Mouse (Mus musculus) megakaryocyte, embryonic 14.5 days (primary cell): Measurements from ENCODE around the gene Ccng2. TPM values are rescaled to one million over a fixed set of nuclear protein-coding genes. Genes with fewer than 3 reads are reported as not detected.

ENCODE experiments used
- H3K27me3 ChIP-seq: replicated peaks from 2 replicates; pipeline ENCODE3; 2012; ENCODE audit warnings: inconsistent platforms
- H3K36me3 ChIP-seq: replicated peaks from 2 replicates; pipeline ENCODE3; 2012; ENCODE audit warnings: low read length, inconsistent platforms, mixed read lengths
- H3K4me1 ChIP-seq: 2 replicates; pipeline ENCODE4 v1.6.1; 2012; ENCODE audit warnings: inconsistent platforms
- H3K4me3 ChIP-seq: replicated peaks from 2 replicates; pipeline ENCODE3; 2012; ENCODE audit warnings: moderate library complexity, mild to moderate bottlenecking, inconsistent platforms
- H3K9me3 ChIP-seq: 2 replicates; pipeline ENCODE4 v1.6.1; 2012; ENCODE audit warnings: inconsistent platforms
- FLI1 ChIP-seq: IDR thresholded peaks from 2 replicates; pipeline ENCODE4 v1.6.1; 2012; ENCODE audit warnings: low read length, inconsistent platforms, mixed read lengths
- GATA1 ChIP-seq: IDR thresholded peaks from 3 replicates; pipeline ENCODE4 v1.6.1; 2012; ENCODE audit warnings: mixed read lengths, low read length, inconsistent platforms, borderline replicate concordance
- polyA plus RNA-seq: library from polyadenylated mRNA; stranded (reverse); fragments of >175 nt; gene quantifications from 2 replicates; pipeline ENCODE4 v1.2.3, GENCODE M21; 2012; ENCODE audit warnings: low replicate concordance; ENCODE audit not compliant: insufficient read depth

Ccng2 gene
- polyA plus RNA-seq, 1 experiment: 37.5 TPM

DNA sequence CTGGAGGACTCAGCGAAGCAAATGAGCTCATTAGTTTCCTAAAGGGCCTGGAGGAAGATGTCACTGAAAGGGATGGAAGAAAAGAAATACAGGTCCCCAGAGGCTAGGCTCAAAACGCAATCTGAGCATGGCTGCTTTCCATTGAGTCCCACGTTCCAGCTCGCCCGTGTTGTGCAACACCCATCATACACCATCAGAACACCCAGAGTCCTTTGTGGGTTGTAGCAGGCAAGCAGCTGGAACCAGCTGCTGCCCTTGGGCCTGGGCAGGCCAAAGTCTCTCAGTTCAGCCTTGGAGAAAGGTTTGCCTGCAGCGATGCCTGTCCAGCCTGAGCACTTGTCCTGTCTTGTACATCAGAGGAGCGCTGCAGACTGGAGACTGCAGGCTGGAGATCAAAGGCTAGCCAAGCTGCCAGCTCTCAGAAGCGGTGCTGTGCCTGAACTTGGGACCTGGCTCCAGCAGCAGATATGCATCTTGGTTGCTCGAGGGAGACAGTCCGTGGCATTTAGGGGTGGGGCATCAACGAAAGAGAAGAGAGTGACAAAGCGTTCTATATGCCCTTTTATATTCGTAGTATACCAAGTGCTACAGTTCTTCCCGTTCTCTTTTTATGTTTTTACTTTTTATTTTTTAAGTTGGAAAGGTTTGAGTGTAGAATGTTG lies 15.5 kb downstream of the Ccng2 start:
- H3K27me3 ChIP-seq: peaks cover 14% of the 10 kb centered on the region
- TF ChIP-seq GATA1 (no peak), FLI1 (no peak)
- peaks cover 7% of the 10 kb centered on the region; the same call in 1 of the 2 replicates for H3K4me1 ChIP-seq
- no peaks in the 10 kb centered on the region for H3K9me3 ChIP-seq
- H3K36me3 ChIP-seq: peaks cover 13% of the 10 kb centered on the region
- no peak overlapping the region for H3K4me3 ChIP-seq

DNA sequence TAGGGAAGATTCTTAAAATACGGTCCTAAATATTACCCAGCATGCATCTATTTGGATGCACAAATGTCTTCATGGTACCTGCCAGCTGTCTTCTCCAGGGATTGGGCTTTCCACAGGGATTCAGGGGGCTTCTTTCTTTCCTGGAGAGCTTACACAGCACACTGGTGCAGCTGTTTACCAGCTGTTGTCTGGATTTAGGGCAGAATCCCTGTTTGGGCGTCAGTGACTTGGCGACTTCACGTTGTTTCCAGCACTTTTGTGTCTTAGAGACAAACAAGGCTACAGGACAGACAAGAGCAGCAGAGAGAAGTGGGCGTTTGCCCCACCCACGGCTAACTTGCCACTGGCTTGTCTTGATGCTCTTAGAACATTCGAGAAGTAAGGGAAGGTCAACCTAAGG lies 16.1 kb downstream of the Ccng2 start:
- peaks cover 8% of the 10 kb centered on the region for H3K36me3 ChIP-seq
- H3K9me3 ChIP-seq: no peaks in the 10 kb centered on the region
- peaks cover 3% of the 10 kb centered on the region; the same call in 1 of the 2 replicates for H3K4me1 ChIP-seq
- no peak overlapping the region for H3K4me3 ChIP-seq
- TF ChIP-seq GATA1 (no peak), FLI1 (no peak)
- peaks cover 14% of the 10 kb centered on the region for H3K27me3 ChIP-seq

DNA sequence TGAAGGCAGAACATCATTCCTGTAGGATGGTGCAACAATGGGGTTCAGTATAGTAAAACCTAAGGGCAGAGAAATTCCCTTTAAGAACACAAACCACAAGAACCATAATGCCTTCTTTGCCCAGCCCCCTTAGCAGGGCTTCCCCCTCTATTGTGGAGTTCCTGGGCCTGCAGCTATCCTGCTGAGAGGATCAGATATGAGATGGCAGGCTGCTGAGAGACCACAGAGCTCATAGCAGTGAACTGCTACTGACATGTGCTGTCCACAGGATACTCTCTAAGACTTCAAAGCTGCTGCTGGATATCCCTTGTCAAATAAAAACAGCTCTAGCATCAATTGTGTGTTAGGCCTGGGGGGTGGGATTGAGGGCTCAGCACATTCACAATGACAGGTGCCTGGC lies 21.5 kb downstream of the Ccng2 start:
- TF ChIP-seq FLI1 (no peak), GATA1 (no peak)
- H3K9me3 ChIP-seq: peaks cover 13% of the 10 kb centered on the region

DNA sequence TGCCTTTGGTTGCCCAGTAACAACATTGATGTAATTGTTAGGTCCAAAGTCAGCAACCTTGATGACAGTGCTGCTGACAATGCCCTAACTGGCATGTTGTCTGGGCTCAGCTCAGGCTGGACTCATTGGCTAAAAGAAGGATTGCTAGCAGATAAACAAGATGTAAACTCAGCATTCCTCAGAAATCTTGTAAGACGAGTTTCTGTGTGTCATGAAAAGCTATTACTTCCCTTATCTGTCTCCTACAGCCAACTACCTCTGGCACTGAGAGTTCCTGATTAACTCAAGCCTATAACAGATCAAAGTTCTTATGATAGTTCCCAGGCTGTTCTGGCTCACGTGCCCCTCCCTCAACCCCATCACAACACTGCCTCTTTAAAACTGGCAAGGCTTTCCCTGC lies 23.2 kb downstream of the Ccng2 start:
- H3K4me1 ChIP-seq: peaks cover 10% of the 10 kb centered on the region
- H3K4me3 ChIP-seq: no peak overlapping the region
- H3K36me3 ChIP-seq: no peaks in the 10 kb centered on the region
- peaks cover 14% of the 10 kb centered on the region for H3K27me3 ChIP-seq
- no peak for TF ChIP-seq FLI1
- no peak for TF ChIP-seq GATA1
- peaks cover 13% of the 10 kb centered on the region for H3K9me3 ChIP-seq

More for the DNA sequence above, 21.5 kb downstream of the Ccng2 start:
- no peaks in the 10 kb centered on the region for H3K36me3 ChIP-seq
- H3K4me1 ChIP-seq: peaks cover 10% of the 10 kb centered on the region
- no peak overlapping the region for H3K4me3 ChIP-seq
- peaks cover 13% of the 10 kb centered on the region for H3K27me3 ChIP-seq

DNA sequence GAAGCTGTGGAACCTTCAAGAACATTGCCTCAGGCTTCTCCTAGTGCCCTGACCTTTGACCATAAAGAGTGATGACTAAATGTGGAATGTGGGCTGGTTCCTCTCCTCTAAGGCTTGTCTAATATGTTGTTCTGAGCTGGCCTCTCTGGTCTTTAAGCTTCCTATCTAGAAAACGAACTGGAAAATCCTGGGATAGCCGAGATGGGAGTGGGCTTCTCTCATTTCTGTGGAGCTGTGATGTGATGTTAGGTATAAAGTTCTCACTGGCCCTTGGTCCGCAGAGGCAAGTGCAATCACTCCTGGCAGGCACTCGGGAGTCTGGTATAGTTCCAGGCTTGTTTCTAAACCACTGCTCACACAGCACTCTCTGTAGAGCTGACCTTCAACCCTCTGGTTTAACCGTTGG lies 29.3 kb downstream of the Ccng2 start:
- no peak overlapping the region for H3K4me3 ChIP-seq
- H3K9me3 ChIP-seq: peaks cover 32% of the 10 kb centered on the region
- no peak for TF ChIP-seq GATA1
- no peak for TF ChIP-seq FLI1
- no peaks in the 10 kb centered on the region for H3K4me1 ChIP-seq
- no peaks in the 10 kb centered on the region for H3K36me3 ChIP-seq
- H3K27me3 ChIP-seq: peaks cover 2% of the 10 kb centered on the region

DNA sequence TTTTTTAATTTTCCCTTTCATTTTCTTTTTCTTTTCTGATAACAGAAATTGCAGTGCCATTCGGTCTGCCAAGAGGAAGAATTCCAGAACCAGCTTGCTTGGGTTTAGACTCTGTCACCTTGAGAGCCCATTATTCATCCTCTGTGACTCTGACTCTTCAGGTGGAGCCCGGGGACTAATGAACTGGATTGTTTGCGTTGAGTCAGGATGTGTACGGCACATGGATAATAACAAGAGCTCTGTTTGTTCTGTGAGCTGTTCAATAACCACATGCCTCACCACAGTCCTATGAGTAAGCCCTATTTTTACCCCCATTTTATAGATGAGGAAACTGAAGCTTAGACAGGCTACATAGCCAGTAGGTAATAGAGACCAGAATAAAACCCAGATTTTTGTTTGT lies 29.7 kb downstream of the Ccng2 start:
- TF ChIP-seq FLI1: no peak
- no peak for TF ChIP-seq GATA1
- no peaks in the 10 kb centered on the region for H3K4me1 ChIP-seq
- H3K36me3 ChIP-seq: no peaks in the 10 kb centered on the region
- H3K9me3 ChIP-seq: peaks cover 34% of the 10 kb centered on the region
- H3K27me3 ChIP-seq: peaks cover 2% of the 10 kb centered on the region
- H3K4me3 ChIP-seq: no peak overlapping the region

DNA sequence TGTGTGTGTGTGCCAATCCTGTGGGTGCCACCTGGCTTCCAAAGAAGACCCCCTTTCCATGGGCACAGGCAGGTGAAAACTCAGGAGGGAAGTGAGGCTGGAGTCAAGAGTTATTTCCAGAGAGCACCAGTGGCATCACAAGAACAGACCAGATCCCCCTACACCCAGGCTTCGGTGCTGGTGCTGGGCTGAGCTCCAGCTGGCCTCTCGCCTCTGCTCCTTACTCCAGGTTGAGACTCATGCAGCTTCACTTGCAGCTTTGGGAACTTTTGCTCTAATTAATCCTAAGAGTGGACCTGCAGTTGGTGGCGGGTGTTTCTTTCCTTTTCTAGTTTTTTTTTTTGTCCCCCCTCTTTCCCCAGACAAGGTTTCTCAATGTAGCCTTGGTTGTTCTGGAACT lies 30.3 kb downstream of the Ccng2 start:
- Histone ChIP-seq H3K36me3 (no peaks in the 10 kb centered on the region), H3K9me3 (peaks cover 32% of the 10 kb centered on the region), H3K27me3 (peaks cover 2% of the 10 kb centered on the region), H3K4me3 (no peak overlapping the region), H3K4me1 (no peaks in the 10 kb centered on the region)
- TF ChIP-seq GATA1 (no peak), FLI1 (no peak)

DNA sequence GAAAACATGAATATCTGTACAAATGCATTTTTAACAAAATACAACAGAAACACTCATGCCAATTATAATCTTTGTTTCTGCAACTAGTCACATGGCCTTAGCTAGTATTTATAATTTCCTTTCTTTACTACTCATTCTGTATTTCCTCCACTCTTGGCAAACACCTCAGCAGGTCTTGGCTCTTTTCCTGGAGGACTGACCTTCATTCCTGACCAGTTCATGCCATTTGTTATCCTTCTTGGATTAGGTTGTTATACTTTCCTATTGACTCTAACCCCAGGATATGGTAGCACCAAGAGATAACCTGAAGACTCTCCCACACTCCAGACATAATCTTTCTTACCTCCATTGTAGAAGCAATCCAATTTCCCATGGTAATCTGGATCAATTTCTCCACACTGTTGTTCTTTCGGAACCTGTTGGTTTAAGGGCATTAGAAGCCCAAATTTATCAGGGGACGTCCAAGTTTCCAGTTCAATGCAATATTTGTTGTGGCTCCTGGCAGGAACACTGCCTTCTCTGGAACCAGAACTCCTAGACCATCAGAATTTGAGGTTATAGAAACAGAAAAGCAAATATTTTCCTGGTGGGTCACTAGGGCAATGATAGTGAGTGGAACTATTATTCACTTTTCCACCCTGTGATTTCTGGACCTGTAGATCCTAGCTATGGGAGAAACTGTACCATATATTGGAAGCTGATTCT lies 38.2 kb downstream of the Ccng2 start:
- peaks cover 16% of the 10 kb centered on the region for H3K9me3 ChIP-seq
- H3K4me1 ChIP-seq: no peaks in the 10 kb centered on the region
- H3K4me3 ChIP-seq: no peak overlapping the region
- H3K36me3 ChIP-seq: no peaks in the 10 kb centered on the region
- H3K27me3 ChIP-seq: no peaks in the 10 kb centered on the region
- no peak for TF ChIP-seq GATA1
- TF ChIP-seq FLI1: no peak

DNA sequence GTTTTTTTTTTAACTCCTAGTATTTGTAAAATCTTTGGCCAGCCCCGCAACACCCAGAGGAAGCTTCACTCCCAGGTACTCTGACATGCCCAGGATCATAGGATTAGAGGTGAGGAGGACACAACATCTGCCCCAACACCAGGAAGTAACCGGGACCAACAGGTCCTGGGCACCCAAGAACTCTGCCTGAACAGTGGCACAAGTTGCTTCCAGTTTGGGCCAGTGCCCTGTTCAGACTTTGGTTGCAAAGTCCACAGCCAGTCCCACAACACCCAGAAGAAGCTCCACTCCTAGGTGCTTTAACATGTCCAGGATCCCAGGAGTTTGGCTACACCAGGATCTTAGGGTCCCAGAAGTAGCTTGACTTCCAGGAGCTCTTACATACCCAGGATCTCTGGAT lies 41.9 kb downstream of the Ccng2 start:
- Histone ChIP-seq H3K36me3 (no peaks in the 10 kb centered on the region), H3K9me3 (no peaks in the 10 kb centered on the region), H3K27me3 (no peaks in the 10 kb centered on the region), H3K4me1 (no peaks in the 10 kb centered on the region), H3K4me3 (no peak overlapping the region)
- TF ChIP-seq GATA1 (no peak), FLI1 (no peak)

DNA sequence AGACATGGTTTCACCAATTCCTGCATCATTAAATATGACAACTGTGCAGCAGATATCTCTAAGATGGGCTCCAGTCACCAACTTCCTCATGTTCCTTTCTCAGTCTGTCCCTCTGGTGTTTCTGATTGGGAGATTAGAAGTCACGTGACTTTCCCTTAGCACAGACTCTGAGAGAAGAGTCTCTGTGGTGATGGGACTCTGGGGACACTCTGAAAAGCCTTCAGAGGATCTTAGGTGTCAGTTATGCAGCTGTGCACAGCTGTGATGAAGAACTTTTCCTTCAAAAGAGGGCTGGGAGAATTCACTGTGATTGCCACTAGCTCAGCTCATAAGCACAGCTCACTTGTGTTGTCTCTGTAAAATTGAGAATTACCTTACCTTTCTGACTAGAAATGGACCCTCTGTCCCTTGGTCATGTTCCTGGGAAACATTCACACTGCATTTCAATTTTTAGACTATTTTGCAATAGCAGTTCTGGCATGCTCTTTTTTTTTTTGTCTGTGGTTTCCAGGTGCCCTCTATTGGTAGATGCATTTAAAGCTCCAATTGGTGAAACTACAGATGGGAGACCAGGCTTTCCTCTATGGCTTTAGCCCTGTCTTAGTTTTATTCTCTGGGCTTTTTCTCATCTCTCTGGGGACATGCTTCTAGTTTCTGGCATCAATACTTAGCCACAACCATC lies 56.4 kb downstream of the Ccng2 start:
- H3K4me1 ChIP-seq: peaks cover 4% of the 10 kb centered on the region; the same call in 1 of the 2 replicates
- H3K9me3 ChIP-seq: no peaks in the 10 kb centered on the region
- no peak overlapping the region for H3K4me3 ChIP-seq
- H3K36me3 ChIP-seq: no peaks in the 10 kb centered on the region
- TF ChIP-seq FLI1 (no peak), GATA1 (no peak)
- H3K27me3 ChIP-seq: peaks cover 2% of the 10 kb centered on the region

Other genes with a start within 250 kb of the Ccng2 start
- gene Sowahb, start 222.2 kb upstream of the Ccng2 start, polyA plus RNA-seq: 0.09 TPM in 1 of 2 replicates, not detected in the other
- 8.9 and 29.8 TPM in 2 replicates for gene Sept11, start 173.8 kb upstream of the Ccng2 start, polyA plus RNA-seq
- gene Ccni, start 60.8 kb upstream of the Ccng2 start, polyA plus RNA-seq: 70.2 and 148 TPM in 2 replicates
- gene 2010109A12Rik, start 60.7 kb upstream of the Ccng2 start, polyA plus RNA-seq: 1.1 TPM in 1 of 2 replicates, not detected in the other